Mouse (Mus musculus): ENCODE measurements around the gene Map2k1.

GRCm38 (mm10) chr9:64202866-64203265 lies 50.6 kb downstream of the Map2k1 start:
- no peak for TF ChIP-seq GATA1 (IDR thresholded peaks at IDR 0.05; ENCODE audit: low read length)
- no peak for TF ChIP-seq TAL1 (IDR thresholded peaks at IDR 0.05; ENCODE audit: low read length)
